Mouse (Mus musculus): ENCODE results near the gene Mroh3. TPM values are rescaled to one million over a fixed set of nuclear protein-coding genes. Genes with fewer than 3 reads are reported as not detected.

The Mroh3 gene
- total RNA-seq, 1 experiment: 0.22 TPM

DNA sequence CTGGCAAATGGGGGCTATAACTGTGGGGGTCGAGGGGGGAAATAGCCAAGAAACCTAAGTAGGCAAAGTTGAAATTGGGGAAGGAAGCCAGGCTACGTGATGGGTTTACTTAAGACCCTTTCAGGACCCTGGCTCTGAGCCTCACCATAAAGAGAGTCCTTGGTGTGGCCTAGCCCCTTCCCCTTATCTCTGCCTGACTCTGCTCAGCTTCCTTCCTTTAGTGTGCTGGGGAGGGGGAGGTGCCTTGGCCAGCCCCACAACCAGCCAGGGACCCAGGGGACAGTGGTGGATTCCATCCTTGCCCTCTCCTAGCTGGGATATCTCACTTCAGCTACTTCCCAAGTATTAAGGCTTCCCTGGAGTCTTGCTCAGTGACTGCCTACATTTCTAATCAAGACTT is 78.1 kb downstream of the Mroh3 start:
- H3K36me3 ChIP-seq (ENCODE audit: control insufficient read depth, insufficient read depth, low read length, poor library complexity, severe bottlenecking): no peaks in the 10 kb centered on the region
- TF ChIP-seq HCFC1 (IDR thresholded peaks at IDR 0.05; ENCODE audit: borderline replicate concordance, insufficient read depth, low read length) (no peak), CHD2 (IDR thresholded peaks at IDR 0.05; ENCODE audit: low read depth, low read length) (no peak), MAFK (IDR thresholded peaks at IDR 0.05; ENCODE audit: insufficient read depth, low read depth, low read length) (no peak), ZNF384 (IDR thresholded peaks at IDR 0.05; ENCODE audit: low read depth, low read length) (no peak), ZC3H11A (IDR thresholded peaks at IDR 0.05; ENCODE audit: borderline replicate concordance, low read depth, low read length) (no peak)
- H3K9ac ChIP-seq (ENCODE audit: insufficient read depth, low read depth, low read length, poor library complexity, severe bottlenecking): no peak overlapping the region
- no peaks in the 10 kb centered on the region for H3K9me3 ChIP-seq (ENCODE audit: control insufficient read depth, insufficient read depth, low read depth, low read length)
- no peak overlapping the region for H3K27ac ChIP-seq (ENCODE audit: insufficient read depth, low read depth, low read length, poor library complexity, severe bottlenecking)
- H3K4me3 ChIP-seq (ENCODE audit: insufficient read depth in 1 of 2, low read depth in 1 of 2, low read length in 2 of 2, poor library complexity in 1 of 2, severe bottlenecking in 1 of 2): no peak overlapping the region
- in situ Hi-C loops (cut with MboI; ENCODE audit: low sequenced_read_pairs in 2 of 2, unreplicated experiment in 2 of 2): no loop called here
- H3K4me1 ChIP-seq (ENCODE audit: control insufficient read depth in 2 of 2, insufficient read depth in 2 of 2, low read length in 2 of 2, poor library complexity in 1 of 2): peaks cover 9 to 30% of the 10 kb centered on the region in 2 experiments; a peak in 3 of 4 replicates
- no peak for DNase-seq (ENCODE audit: low read depth, low spot score)

DNA sequence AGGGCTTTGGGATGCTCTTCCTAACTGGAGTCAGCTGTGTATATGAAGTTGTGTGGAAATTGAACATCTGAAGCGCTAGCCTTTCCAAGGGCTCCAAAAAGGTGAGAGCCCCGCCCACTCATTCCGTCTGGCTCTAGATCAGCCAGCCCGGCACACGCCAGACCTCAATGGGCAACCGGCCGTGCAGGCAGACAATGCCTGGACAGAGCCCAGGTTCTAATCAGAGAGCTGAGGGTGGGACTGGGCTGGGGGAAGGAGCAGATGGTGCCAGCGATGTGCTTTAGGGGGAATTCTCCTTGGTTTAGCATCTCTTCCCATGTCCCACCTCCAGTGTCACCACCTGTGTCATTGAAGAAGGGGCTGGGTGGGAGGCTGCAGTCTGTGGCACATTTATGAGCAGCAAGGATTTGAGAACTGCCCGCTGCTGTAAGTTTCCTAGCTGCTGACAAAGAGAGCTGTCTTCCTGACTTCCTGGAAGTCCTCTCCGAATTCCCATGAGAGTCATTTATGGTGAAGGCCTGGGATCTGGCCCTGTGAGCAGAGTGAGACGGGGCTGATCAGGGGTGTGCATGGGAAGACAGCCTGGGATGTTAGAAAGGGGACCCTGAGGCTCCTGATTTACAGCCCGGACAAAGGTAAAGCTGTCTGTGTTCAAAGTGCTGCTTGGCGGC is 78.9 kb downstream of the Mroh3 start:
- no peak for DNase-seq (ENCODE audit: low read depth, low spot score)
- TF ChIP-seq HCFC1 (IDR thresholded peaks at IDR 0.05; ENCODE audit: borderline replicate concordance, insufficient read depth, low read length): no peak
- no peak for TF ChIP-seq ZC3H11A (IDR thresholded peaks at IDR 0.05; ENCODE audit: borderline replicate concordance, low read depth, low read length)
- no peak for TF ChIP-seq MAFK (IDR thresholded peaks at IDR 0.05; ENCODE audit: insufficient read depth, low read depth, low read length)
- TF ChIP-seq ZNF384 (IDR thresholded peaks at IDR 0.05; ENCODE audit: low read depth, low read length): no peak
- TF ChIP-seq CHD2 (IDR thresholded peaks at IDR 0.05; ENCODE audit: low read depth, low read length): no peak
- no peak overlapping the region for H3K9ac ChIP-seq (ENCODE audit: insufficient read depth, low read depth, low read length, poor library complexity, severe bottlenecking)
- H3K4me3 ChIP-seq (ENCODE audit: insufficient read depth in 1 of 2, low read depth in 1 of 2, low read length in 2 of 2, poor library complexity in 1 of 2, severe bottlenecking in 1 of 2): no peak overlapping the region
- no peak overlapping the region for H3K27ac ChIP-seq (ENCODE audit: insufficient read depth, low read depth, low read length, poor library complexity, severe bottlenecking)
- H3K9me3 ChIP-seq (ENCODE audit: control insufficient read depth, insufficient read depth, low read depth, low read length): no peaks in the 10 kb centered on the region
- in situ Hi-C loops (cut with MboI; ENCODE audit: low sequenced_read_pairs in 2 of 2, unreplicated experiment in 2 of 2): no loop called here
- H3K36me3 ChIP-seq (ENCODE audit: control insufficient read depth, insufficient read depth, low read length, poor library complexity, severe bottlenecking): no peaks in the 10 kb centered on the region
- H3K4me1 ChIP-seq (ENCODE audit: control insufficient read depth in 2 of 2, insufficient read depth in 2 of 2, low read length in 2 of 2, poor library complexity in 1 of 2): peaks cover 9 to 28% of the 10 kb centered on the region in 2 experiments; a peak in 2 of 4 replicates

- Histone ChIP-seq H3K9me3 (ENCODE audit: control insufficient read depth, insufficient read depth, low read depth, low read length) (no peaks in the 10 kb centered on the region), H3K4me3 (ENCODE audit: insufficient read depth in 1 of 2, low read depth in 1 of 2, low read length in 2 of 2, poor library complexity in 1 of 2, severe bottlenecking in 1 of 2) (peak overlapping the region in 1 of 2 experiments; percentile 94; a peak in 1 of 4 replicates), H3K4me1 (ENCODE audit: control insufficient read depth in 2 of 2, insufficient read depth in 2 of 2, low read length in 2 of 2, poor library complexity in 1 of 2) (peaks cover 9 to 18% of the 10 kb centered on the region in 2 experiments; a peak in 1 of 4 replicates), H3K9ac (ENCODE audit: insufficient read depth, low read depth, low read length, poor library complexity, severe bottlenecking) (no peak overlapping the region), H3K36me3 (ENCODE audit: control insufficient read depth, insufficient read depth, low read length, poor library complexity, severe bottlenecking) (no peaks in the 10 kb centered on the region), H3K27ac (ENCODE audit: insufficient read depth, low read depth, low read length, poor library complexity, severe bottlenecking) (no peak overlapping the region)
- no peak for TF ChIP-seq ZNF384 (IDR thresholded peaks at IDR 0.05; ENCODE audit: low read depth, low read length)
- TF ChIP-seq MAFK (IDR thresholded peaks at IDR 0.05; ENCODE audit: insufficient read depth, low read depth, low read length): no peak
- DNase-seq (ENCODE audit: low read depth, low spot score): no peak
- in situ Hi-C loops (cut with MboI; ENCODE audit: low sequenced_read_pairs in 2 of 2, unreplicated experiment in 2 of 2): no loop called here
Observed at GRCm38 (mm10) chr1:136132386-136133201, 80.0 kb downstream of the Mroh3 start.

Other genes starting within 250 kb of the Mroh3 start
- gene Igfn1, start 206.5 kb downstream of the Mroh3 start, total RNA-seq (2012; rRNA removed): 0.04 TPM in 1 of 2 replicates, not detected in the other
- gene Tmem9, start 204.7 kb downstream of the Mroh3 start, total RNA-seq (2012; rRNA removed): 52.8 and 74.5 TPM in 2 replicates
- not detected in 2 replicates for gene Ascl5, start 162.0 kb downstream of the Mroh3 start, total RNA-seq (2012; rRNA removed)
- 15.8 and 17.2 TPM in 2 replicates for gene Cacna1s, start 160.1 kb downstream of the Mroh3 start, total RNA-seq (2012; rRNA removed)
- 3.0 and 4.4 TPM in 2 replicates for gene Kif21b, start 81.4 kb downstream of the Mroh3 start, total RNA-seq (2012; rRNA removed)
- 8.5 and 9.6 TPM in 2 replicates for gene Inava, start 21.4 kb upstream of the Mroh3 start, total RNA-seq (2012; rRNA removed)
- gene Gpr25, start 48.0 kb upstream of the Mroh3 start, total RNA-seq (2012; rRNA removed): not detected in 2 replicates
- gene Camsap2, start 133.3 kb upstream of the Mroh3 start, total RNA-seq (2012; rRNA removed): 20.3 and 20.6 TPM in 2 replicates
- gene Ddx59, start 202.4 kb upstream of the Mroh3 start, total RNA-seq (2012; rRNA removed): 13.7 and 14.0 TPM in 2 replicates